Mouse (Mus musculus): ENCODE data around the gene Hist1h2ap.
A peak's percentile ranks its signal among the peaks of the same experiment; 100 is the strongest.
"Not testable (repeated sequence)": the region's sequence is repeated elsewhere in the genome, so short reads cannot be mapped to it uniquely, and the experiment has no call there.

The Hist1h2ap gene

GRCm38 (mm10) chr13:21833461-21833860 is at the start of gene Hist1h2ap, which contains the start of gene Hist1h2br:
Gene Hist1h2ap, minus strand, starts transcription at chr13:21833507.
Gene Hist1h2br, plus strand, starts transcription at chr13:21833743.
- not testable (repeated sequence) for DNase-seq (ENCODE audit: low read depth)

GRCm38 (mm10) chr13:21882760-21883405 is 49.6 kb upstream of the Hist1h2ap start:
- DNase-seq (ENCODE audit: low read depth), result peak; percentile 39

DNA sequence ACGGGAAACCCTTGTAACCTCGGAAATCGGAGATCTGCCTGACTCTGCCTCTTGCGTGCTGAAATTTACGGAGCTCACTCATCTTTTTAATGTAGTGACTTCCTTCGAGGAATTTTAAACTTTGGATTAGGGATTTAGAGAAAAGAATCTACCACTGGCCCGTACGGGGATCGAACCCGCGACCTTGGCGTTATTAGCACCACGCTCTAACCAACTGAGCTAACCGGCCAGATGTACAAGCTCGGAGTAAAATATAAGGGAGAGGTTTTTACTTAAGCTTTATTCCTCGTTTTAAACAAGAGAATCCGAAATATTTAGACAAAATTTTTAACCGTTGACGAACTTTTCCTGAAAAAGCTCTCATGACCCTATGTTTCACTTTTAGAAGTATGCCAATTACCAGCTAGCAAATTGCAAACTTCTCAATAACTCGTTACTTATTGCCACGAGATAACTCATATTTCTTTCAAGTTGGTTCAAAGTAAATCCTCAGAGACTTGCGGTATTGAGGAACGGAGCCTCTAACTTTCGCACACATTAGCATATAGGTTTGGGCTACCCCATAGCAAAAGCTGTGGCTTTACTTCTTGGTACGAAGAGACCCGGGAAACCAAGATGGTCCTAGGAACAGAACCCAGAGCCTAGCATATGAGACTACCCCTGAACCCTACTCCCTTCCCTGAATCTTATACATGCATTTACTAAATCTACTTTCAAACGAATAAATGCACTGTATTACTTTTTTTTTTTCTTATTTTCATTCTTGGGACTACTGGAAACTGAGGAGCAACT is 48.8 kb upstream of the Hist1h2ap start:
- DNase-seq (ENCODE audit: low read depth), result peak; percentile 31

DNA sequence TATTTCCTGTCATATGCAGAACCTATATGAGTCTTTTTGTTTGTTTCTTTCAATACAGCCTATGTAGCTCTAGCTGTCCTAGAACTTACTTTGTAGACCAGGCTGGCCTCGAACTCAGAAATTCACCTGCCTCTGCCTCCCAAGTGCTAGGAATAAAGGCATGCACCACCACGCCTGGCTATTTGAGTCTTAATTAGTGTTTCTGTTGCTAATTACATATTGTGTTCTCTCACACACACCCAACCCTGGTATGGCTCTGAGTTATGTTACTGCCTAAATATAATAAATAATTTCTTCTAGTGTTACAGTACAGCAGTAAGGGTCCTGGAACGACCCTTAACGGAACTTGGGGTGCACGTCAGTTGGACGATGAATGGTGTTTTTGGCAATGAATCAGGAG is 47.4 kb upstream of the Hist1h2ap start:
- no peak for DNase-seq (ENCODE audit: low read depth)

- DNase-seq (ENCODE audit: low read depth), result not testable (repeated sequence)
These were observed 32.2 kb upstream of the Hist1h2ap start for GRCm38 (mm10) chr13:21865503-21865902.

- no peak for DNase-seq (ENCODE audit: low read depth)
These were observed 28.3 kb upstream of the Hist1h2ap start for GRCm38 (mm10) chr13:21861608-21862007.

- DNase-seq (ENCODE audit: low read depth), result peak; percentile 78
These were observed 22.4 kb upstream of the Hist1h2ap start for GRCm38 (mm10) chr13:21855698-21856162.

DNA sequence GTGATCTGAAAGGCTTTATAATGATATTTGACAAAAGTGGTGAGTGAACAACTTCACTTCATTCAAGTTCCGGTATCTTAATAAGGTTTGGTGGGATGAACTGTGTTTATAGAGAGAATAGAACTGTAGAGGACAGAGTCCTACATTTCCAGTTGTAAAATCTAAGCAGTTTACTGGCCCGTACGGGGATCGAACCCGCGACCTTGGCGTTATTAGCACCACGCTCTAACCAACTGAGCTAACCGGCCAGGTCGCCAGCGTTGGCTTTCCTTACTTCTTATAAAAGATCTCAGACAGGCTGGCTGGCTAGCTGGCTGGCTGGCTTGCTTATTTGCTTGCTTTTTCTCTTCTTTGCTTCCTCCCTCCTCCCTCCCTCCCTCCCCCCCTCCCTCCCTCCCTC is 21.8 kb upstream of the Hist1h2ap start:
- peak; percentile 88 for DNase-seq (ENCODE audit: low read depth)

- peak; percentile 89 for DNase-seq (ENCODE audit: low read depth)
These were observed 19.1 kb upstream of the Hist1h2ap start for GRCm38 (mm10) chr13:21852215-21852945.

DNA sequence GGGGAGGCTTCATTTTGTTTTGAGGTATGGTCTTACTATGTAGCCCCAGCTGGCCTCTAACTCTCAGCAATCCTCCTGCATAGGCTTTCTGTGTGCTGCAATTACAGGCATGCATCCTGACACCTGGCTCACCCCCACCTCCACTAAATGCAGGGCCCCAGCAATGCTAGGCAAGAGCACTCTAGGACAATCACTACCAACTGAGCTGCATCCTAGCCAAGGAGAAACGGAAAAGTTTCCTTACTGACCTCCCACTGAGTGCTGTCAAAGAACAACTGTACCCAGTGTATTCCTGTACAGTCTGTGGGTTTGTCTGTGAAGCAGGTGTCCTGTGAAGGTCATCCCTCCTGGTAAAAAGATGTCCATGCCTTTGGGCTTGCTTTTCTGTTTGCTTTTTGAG is 17.4 kb upstream of the Hist1h2ap start:
- not testable (repeated sequence) for DNase-seq (ENCODE audit: low read depth)

- DNase-seq (ENCODE audit: low read depth), result peak; percentile 19
These were observed 14.6 kb upstream of the Hist1h2ap start for GRCm38 (mm10) chr13:21847883-21848282.

DNA sequence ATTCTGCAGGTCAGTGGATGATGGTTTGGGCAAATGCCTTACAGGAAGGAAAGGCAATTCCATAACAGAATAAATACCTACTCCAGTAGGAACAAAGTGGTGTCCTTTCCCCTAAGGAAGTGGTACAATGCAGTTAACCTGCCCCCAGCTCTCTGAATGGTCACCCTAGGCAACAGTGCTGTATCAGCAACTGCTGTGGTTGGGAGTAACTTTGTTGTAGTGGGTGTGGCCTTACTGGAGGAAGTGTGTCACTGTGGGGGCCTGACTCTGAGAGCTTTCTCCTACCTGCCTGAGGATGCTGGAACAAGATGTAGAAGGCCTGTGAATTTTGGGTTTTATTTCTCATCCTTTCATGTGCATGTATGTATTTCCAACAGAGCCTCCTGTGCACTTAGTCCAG is 13.0 kb upstream of the Hist1h2ap start:
- DNase-seq (ENCODE audit: low read depth), result not testable (repeated sequence)

DNA sequence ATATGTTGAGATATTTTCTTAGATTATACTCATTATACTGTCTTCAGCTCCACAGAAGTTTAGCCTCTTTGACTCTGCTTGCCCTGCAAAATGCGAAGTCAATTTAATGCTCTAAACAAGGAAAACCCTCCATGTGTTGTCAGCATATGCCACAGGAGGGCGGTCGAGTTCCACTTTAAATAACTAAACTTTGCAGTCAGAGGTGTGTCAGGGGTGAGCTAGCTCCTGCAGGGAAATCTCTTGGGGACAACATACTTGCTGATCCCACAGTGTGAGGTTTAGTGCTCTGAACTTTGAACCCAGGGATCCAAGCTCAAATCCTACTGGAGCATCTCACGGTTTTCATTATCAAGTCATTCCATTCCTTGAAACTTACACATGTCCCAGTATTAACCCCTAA is 7.2 kb upstream of the Hist1h2ap start:
- not testable (repeated sequence) for DNase-seq (ENCODE audit: low read depth)

- DNase-seq (ENCODE audit: low read depth), result not testable (repeated sequence)
These were observed 1.6 kb downstream of the Hist1h2ap start, which contains the start of gene Hist1h4n for GRCm38 (mm10) chr13:21831418-21832394. Gene Hist1h4n, minus strand, starts transcription at chr13:21832196.

DNA sequence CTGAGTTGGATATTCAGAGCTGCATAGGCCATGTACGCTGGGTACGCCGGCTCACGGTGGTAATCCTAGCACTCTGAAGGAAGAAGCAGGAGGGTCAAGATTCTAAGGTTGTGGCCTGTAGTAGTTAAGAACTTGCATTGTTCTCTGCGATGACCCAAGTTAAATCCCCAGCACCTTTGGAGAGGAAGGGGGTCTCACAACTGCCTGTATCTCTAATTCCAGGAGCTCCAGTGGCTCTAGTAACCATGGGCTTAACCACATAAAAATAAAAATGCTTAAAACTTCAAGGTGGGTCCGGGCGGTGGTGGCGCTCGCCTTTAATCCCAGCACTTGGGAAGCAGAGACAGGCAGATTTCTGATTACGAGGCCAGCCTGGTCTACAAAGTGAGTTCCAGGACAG is 3.0 kb downstream of the Hist1h2ap start:
- DNase-seq (ENCODE audit: low read depth), result no peak

DNA sequence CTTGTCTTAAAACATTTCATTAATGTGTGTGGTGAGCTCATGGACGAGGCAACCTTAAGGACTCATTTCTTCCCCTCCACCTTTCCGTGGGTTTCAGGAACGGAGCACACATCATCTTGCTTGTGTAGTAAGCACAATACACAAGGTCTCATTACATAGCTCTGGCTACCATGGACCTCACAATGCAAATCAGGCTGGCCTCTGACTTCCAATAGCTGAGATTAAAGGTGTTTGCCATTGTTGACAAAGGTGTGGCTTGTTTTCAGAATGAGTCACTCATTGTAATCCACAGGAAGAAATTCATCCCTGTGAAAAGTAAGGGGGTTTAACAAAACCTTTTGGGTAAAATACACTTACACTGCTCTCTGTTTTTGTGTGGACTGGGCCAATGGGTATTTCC is 4.8 kb downstream of the Hist1h2ap start:
- no peak for DNase-seq (ENCODE audit: low read depth)

GRCm38 (mm10) chr13:21820082-21820890 is 13.0 kb downstream of the Hist1h2ap start:
- DNase-seq (ENCODE audit: low read depth), result not testable (repeated sequence)

- DNase-seq (ENCODE audit: low read depth), result not testable (repeated sequence)
These were observed 21.2 kb downstream of the Hist1h2ap start for GRCm38 (mm10) chr13:21812092-21812491.

DNA sequence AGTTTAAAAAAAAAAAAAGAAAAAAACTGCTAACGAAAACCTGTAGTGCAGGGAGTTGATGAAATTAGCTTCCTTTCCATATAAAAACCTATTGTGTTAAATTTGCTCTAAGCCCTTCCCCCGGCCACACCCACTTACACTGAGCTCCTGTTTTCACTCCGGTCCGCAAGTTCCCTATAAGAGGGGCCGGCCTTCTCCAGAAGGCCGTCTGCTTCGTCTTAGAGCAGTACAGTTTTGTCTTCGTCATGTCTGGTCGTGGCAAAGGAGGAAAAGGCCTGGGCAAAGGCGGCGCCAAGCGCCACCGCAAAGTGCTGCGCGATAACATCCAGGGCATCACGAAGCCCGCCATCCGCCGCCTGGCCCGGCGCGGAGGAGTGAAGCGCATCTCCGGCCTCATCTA is 21.8 kb downstream of the Hist1h2ap start, which contains the start of gene Hist1h4m:
Gene Hist1h4m, plus strand, starts transcription at position 208 of the 400 bp plus-strand sequence.
- DNase-seq (ENCODE audit: low read depth), result not testable (repeated sequence)

DNA sequence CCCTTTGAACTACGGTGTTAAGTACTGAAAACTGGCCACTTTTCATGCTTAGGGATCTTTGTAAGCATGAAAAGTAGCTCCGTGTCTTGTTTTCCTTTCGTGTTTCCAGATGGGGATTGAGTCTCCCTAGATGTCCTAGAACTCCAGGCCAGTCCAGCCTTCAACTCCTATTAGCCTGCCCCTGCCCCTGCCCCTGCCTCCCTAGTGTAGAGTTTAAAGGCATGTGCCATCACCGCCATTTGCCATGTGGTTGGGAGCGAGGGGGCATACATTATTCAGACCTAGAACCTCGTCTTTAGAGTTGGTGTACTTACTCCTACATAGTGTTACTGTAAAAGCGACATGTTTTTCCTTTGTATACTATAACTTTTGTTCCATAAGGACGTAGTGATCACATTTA is 22.2 kb downstream of the Hist1h2ap start:
- not testable (repeated sequence) for DNase-seq (ENCODE audit: low read depth)

Measured in 416B (cell line).